Mouse (Mus musculus): Measurements from ENCODE around the gene Nupr1l. TPM values are rescaled to one million over a fixed set of nuclear protein-coding genes. Genes with fewer than 3 reads are reported as not detected.
A peak's percentile ranks its signal among the peaks of the same experiment; 100 is the strongest.

Gene Nupr1l
- total and polyA plus RNA-seq, 3 experiments, result 1.2 to 11.2 (median 4.0) TPM

- Histone ChIP-seq H3K36me3 (replicated peaks) (peaks cover 3% of the 10 kb centered on the region), H3K4me1 (ENCODE audit: insufficient read depth, low read depth, low read length) (peaks cover 5% of the 10 kb centered on the region), H3K9me3 (replicated peaks) (no peaks in the 10 kb centered on the region), H3K27me3 (ENCODE audit: insufficient read depth, low read length) (peaks cover 15% of the 10 kb centered on the region), H3K4me3 (ENCODE audit: low read depth, low read length) (no peak overlapping the region)
- ATAC-seq (ENCODE audit: extremely low read depth, insufficient number of reproducible peaks, low FRiP score, poor library complexity, severe bottlenecking), result no peak
- no peak for DNase-seq (ENCODE audit: low spot score)
- no peak for TF ChIP-seq GATA1 (IDR thresholded peaks at IDR 0.05; ENCODE audit: borderline replicate concordance, low read length)
- no peak for TF ChIP-seq POLR2AphosphoS5 (IDR thresholded peaks at IDR 0.05; ENCODE audit: insufficient replicate concordance, low read depth, low read length)
- TF ChIP-seq GATA2 (IDR thresholded peaks at IDR 0.05; ENCODE audit: borderline replicate concordance, low read depth, low read length), result no peak
- TF ChIP-seq CTCF (IDR thresholded peaks at IDR 0.05; ENCODE audit: low read depth, low read length), result no peak
- TF ChIP-seq TAL1 (conservative IDR thresholded peaks at IDR 0.05; ENCODE audit: low read depth, low read length), result no peak
Observed at GRCm38 (mm10) chr5:129873942-129874341, 34.4 kb upstream of the Nupr1l start.

DNA sequence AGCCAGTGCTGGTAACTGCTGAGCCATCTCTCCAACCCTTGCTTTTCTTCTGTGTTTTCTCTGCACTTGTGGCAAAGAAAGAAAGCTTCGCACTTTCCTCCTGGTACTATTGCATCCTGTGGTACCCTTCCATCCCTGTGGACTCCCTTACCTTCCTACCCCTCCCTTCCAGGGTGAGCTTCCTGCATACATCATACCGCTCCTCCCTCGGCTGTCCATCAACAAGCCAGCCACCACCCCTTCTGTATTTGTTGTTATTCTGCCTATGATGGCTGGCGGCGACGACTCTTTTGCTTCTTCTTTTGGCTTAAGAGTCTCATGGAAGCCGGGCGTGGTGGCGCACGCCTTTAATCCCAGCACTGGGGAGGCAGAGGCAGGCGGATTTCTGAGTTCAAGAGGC is 33.2 kb upstream of the Nupr1l start:
- H3K4me1 ChIP-seq (ENCODE audit: insufficient read depth, low read depth, low read length), result peaks cover 5% of the 10 kb centered on the region
- peaks cover 11% of the 10 kb centered on the region for H3K27me3 ChIP-seq (ENCODE audit: insufficient read depth, low read length)
- DNase-seq (ENCODE audit: low spot score), result no peak
- H3K4me3 ChIP-seq (ENCODE audit: low read depth, low read length), result no peak overlapping the region
- no peaks in the 10 kb centered on the region for H3K9me3 ChIP-seq (replicated peaks)
- no peak for TF ChIP-seq TAL1 (conservative IDR thresholded peaks at IDR 0.05; ENCODE audit: low read depth, low read length)
- TF ChIP-seq GATA2 (IDR thresholded peaks at IDR 0.05; ENCODE audit: borderline replicate concordance, low read depth, low read length), result no peak
- no peak for ATAC-seq (ENCODE audit: extremely low read depth, insufficient number of reproducible peaks, low FRiP score, poor library complexity, severe bottlenecking)
- H3K36me3 ChIP-seq (replicated peaks), result peaks cover 9% of the 10 kb centered on the region

DNA sequence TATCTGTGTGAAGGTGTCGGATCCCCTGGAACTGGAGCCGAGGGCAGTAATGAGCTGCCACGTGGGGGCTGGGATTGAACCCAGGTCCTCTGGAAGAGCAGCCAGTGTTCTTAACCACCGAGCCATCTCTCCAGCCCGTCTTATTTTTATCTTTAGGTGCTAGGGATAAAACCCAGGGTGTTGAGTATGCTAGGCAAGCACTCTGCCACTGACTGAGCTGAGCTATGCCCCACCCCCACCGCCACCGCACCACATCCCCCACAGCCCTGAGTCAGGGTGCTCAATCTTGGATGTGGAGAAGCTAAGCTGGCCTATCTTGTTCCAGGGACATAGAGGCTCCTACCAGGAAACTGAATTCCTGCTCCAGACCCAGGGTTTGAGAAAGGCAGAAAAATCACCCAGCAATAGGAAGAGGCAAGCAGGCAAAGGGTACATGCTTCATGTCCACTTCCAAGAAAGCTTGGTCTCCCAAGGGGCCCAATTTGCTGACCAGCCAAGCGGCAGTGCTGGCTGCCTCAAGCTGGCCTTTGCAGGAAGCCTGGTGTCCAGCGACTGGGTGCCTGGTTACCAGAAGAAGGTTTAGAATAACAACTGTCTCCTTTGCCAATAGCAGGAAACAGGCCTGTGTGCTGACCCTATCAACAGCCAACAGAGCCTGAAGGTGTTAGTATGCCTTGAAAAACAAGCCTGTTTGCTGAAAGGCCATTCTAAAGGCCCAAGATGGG is 30.4 kb upstream of the Nupr1l start:
- Histone ChIP-seq H3K9me3 (replicated peaks) (no peaks in the 10 kb centered on the region), H3K4me1 (ENCODE audit: insufficient read depth, low read depth, low read length) (peaks cover 5% of the 10 kb centered on the region), H3K36me3 (replicated peaks) (peaks cover 34% of the 10 kb centered on the region), H3K27me3 (ENCODE audit: insufficient read depth, low read length) (peaks cover 11% of the 10 kb centered on the region), H3K4me3 (ENCODE audit: low read depth, low read length) (no peak overlapping the region)
- TF ChIP-seq TAL1 (conservative IDR thresholded peaks at IDR 0.05; ENCODE audit: low read depth, low read length), result no peak
- TF ChIP-seq CTCF (IDR thresholded peaks at IDR 0.05; ENCODE audit: low read depth, low read length), result no peak
- no peak for TF ChIP-seq GATA1 (IDR thresholded peaks at IDR 0.05; ENCODE audit: borderline replicate concordance, low read length)
- TF ChIP-seq POLR2AphosphoS5 (IDR thresholded peaks at IDR 0.05; ENCODE audit: insufficient replicate concordance, low read depth, low read length), result no peak
- no peak for TF ChIP-seq GATA2 (IDR thresholded peaks at IDR 0.05; ENCODE audit: borderline replicate concordance, low read depth, low read length)
- no peak for ATAC-seq (ENCODE audit: extremely low read depth, insufficient number of reproducible peaks, low FRiP score, poor library complexity, severe bottlenecking)
- no peak for DNase-seq (ENCODE audit: low spot score)

- no peak for TF ChIP-seq TAL1 (conservative IDR thresholded peaks at IDR 0.05; ENCODE audit: low read depth, low read length)
- no peak for TF ChIP-seq GATA1 (IDR thresholded peaks at IDR 0.05; ENCODE audit: borderline replicate concordance, low read length)
- no peak for TF ChIP-seq POLR2AphosphoS5 (IDR thresholded peaks at IDR 0.05; ENCODE audit: insufficient replicate concordance, low read depth, low read length)
- TF ChIP-seq CTCF (IDR thresholded peaks at IDR 0.05; ENCODE audit: low read depth, low read length), result no peak
- TF ChIP-seq GATA2 (IDR thresholded peaks at IDR 0.05; ENCODE audit: borderline replicate concordance, low read depth, low read length), result no peak
Observed at GRCm38 (mm10) chr5:129878946-129879345, 29.4 kb upstream of the Nupr1l start.

DNA sequence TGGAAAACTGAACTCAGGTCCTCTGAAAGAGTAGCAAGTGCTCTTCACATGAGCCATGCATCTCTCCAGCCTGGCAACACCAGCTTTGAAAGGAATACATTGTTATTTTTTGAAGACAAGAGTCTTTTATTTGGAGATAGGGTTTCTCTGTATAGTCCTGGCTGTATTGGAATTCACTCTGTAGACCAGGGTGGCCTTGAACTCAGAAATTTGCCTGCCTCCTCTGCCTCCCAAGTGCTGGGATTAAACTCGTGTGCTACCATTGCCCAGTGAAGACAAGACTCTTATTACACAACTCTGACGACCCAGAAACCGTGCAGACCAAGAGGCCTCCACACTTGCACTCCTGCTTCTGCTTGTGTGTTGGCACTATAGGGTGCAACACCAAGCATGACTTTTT is 28.5 kb upstream of the Nupr1l start:
- no peak for TF ChIP-seq CTCF (IDR thresholded peaks at IDR 0.05; ENCODE audit: low read depth, low read length)
- no peak for TF ChIP-seq GATA1 (IDR thresholded peaks at IDR 0.05; ENCODE audit: borderline replicate concordance, low read length)
- TF ChIP-seq GATA2 (IDR thresholded peaks at IDR 0.05; ENCODE audit: borderline replicate concordance, low read depth, low read length), result no peak
- TF ChIP-seq TAL1 (conservative IDR thresholded peaks at IDR 0.05; ENCODE audit: low read depth, low read length), result no peak
- TF ChIP-seq POLR2AphosphoS5 (IDR thresholded peaks at IDR 0.05; ENCODE audit: insufficient replicate concordance, low read depth, low read length), result no peak
- ATAC-seq (ENCODE audit: extremely low read depth, insufficient number of reproducible peaks, low FRiP score, poor library complexity, severe bottlenecking) (no peak), DNase-seq (ENCODE audit: low spot score) (no peak)
- no peaks in the 10 kb centered on the region for H3K9me3 ChIP-seq (replicated peaks)
- no peak overlapping the region for H3K4me3 ChIP-seq (ENCODE audit: low read depth, low read length)
- 0 out of 2 replicates have a peak, but pooled peaks cover under 1% of the 10 kb centered on the region for H3K27me3 ChIP-seq (ENCODE audit: insufficient read depth, low read length)
- H3K4me1 ChIP-seq (ENCODE audit: insufficient read depth, low read depth, low read length), result peaks cover 10% of the 10 kb centered on the region; the same call in 1 of the 2 replicates
- peaks cover 50% of the 10 kb centered on the region for H3K36me3 ChIP-seq (replicated peaks)

More at GRCm38 (mm10) chr5:129878946-129879345, 29.4 kb upstream of the Nupr1l start:
- ATAC-seq (ENCODE audit: extremely low read depth, insufficient number of reproducible peaks, low FRiP score, poor library complexity, severe bottlenecking) (no peak), DNase-seq (ENCODE audit: low spot score) (no peak)
- H3K27me3 ChIP-seq (ENCODE audit: insufficient read depth, low read length), result peaks cover 4% of the 10 kb centered on the region
- H3K4me1 ChIP-seq (ENCODE audit: insufficient read depth, low read depth, low read length), result peaks cover 7% of the 10 kb centered on the region
- no peak overlapping the region for H3K4me3 ChIP-seq (ENCODE audit: low read depth, low read length)
- peaks cover 41% of the 10 kb centered on the region for H3K36me3 ChIP-seq (replicated peaks)
- H3K9me3 ChIP-seq (replicated peaks), result no peaks in the 10 kb centered on the region

DNA sequence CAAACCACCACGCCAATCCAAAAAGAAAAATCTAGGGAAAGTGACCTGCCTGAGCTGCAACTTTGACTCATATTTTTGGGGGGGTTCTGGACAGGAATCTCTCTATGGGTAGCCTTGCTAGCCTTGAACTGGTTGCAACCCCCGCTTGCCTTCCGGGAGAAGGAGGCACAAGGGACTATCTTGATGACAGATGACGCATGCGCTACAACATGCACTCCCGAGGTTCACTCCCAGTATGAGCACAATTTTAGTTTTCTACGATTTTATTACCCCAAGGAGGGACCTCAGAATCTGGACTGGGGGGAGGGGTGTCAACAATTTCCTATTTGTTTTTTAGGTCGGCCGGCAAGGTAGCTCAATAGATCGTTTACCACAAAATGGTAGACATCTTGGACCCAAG is 22.1 kb upstream of the Nupr1l start:
- peaks cover 25% of the 10 kb centered on the region for H3K4me1 ChIP-seq (ENCODE audit: insufficient read depth, low read depth, low read length)
- TF ChIP-seq GATA2 (IDR thresholded peaks at IDR 0.05; ENCODE audit: borderline replicate concordance, low read depth, low read length), result no peak
- no peak for ATAC-seq (ENCODE audit: extremely low read depth, insufficient number of reproducible peaks, low FRiP score, poor library complexity, severe bottlenecking)
- H3K27me3 ChIP-seq (ENCODE audit: insufficient read depth, low read length), result no peaks in the 10 kb centered on the region
- H3K36me3 ChIP-seq (replicated peaks), result peaks cover 40% of the 10 kb centered on the region
- H3K4me3 ChIP-seq (ENCODE audit: low read depth, low read length), result peak overlapping the region; percentile 80
- H3K9me3 ChIP-seq (replicated peaks), result no peaks in the 10 kb centered on the region
- DNase-seq (ENCODE audit: low spot score), result peak; percentile 36
